Mouse (Mus musculus): Measurements from ENCODE around the gene Ythdf2.
"Not testable (repeated sequence)": the region's sequence is repeated elsewhere in the genome, so short reads cannot be mapped to it uniquely, and the experiment has no call there.

Ythdf2 gene

DNA sequence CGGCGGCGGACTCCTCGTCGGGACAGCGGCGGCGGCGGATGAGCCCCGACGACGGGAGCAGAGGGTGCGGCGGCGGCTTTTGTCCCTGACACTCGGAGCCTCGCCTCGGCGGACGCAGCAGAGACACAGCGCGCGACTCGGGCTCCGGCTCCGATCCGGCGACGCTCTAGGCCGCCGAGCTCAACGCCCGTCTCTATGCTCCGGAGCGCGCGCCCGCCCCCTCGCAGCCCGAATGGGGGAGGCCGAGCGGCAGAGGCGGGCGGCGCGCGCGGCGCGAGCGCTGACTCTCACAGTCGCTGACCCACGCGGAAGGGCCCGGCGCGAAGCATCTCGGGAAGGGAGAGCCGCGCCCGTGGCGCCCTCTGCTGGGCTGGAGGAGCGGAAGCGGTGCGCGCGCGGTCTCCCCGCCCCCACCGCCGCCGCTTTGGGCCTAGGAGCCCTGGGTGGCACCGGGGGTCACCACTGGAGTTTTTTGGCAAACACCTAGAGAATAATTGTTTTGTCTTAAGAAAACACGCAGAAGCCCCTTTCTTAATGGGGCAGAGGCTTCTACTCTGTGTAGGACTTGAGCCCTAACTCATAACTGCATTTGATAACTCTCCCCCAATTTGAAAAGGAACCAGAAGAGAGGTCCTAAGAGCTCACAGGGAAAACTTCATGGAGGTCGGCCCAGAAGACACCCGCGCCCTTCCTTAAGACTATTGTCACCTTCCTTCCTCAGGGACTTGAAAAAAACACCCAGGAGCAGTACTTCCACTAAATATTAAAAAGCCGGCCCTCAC is at the start of gene Ythdf2:
TSS of gene Ythdf2 (minus strand) at position 351 of the 782 bp plus-strand sequence.
- DNase-seq (ENCODE audit: low read depth) = peak; percentile 94

DNA sequence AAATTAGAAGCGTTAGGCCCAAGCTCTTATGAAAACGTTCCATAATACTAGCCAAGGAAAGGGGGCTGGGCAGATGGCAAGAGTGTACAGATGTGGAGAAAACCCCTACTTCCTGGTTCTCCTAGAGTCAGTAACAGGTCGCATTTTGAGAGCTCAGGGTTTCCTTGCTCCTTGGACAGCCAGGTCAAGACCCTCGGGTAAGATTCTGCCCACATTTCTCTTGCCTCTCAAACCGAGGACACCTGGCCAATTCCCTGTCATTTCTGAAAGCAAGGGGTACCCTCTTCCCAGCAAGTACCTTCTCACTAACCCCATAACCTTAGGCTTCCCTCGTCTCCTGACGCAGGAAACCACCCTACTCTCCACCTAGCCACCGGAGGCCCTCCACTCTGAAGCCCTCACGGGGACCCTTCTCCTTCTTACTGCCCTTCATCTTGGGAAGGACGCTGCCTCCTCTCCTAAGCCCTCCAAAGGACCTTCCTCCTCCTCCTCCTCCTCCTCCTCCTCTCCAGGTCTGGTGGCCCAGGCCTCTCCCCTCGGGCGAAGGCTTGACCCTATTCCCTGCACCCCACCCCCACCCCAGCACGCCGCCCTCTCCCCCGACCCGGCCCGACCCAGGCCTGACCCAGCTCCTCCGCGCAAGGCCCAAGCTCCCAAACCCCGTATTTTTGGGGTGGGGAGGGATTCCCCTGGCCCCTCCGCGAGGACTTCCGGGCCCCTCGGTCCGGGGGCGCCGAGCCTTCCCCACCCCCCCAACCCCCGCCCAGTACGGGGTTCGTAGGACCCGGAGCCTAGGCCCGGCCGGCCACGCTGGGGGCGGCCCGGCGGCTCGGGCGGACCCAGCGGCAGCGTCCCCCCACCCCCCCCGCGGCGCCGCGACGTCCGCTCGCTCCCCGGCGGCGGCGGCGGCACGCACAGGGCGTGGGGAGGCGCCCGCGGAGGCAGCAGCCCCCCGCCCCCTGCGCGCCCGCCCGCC is 48.6 kb upstream of the Ythdf2 start:
- DNase-seq (ENCODE audit: low read depth) = peak; percentile 63

DNA sequence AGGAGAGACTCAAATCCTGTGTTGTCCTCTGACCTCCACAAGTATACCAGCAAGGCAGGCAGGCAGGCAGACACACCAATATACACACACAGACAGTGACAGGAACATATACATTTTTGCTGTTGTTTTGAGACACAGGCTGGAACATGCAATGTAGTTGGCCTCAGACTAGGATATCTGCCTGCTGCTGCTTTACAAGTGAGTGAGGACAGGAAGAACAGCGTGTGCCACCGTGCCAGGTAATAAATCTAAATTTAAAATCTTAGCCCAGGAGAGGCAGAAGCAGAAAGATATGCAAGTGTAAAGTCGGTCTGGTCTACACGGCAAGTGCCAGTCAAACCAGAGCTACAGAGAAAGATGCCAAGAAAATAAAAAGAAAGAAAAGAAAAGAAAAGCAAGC is 47.1 kb upstream of the Ythdf2 start:
- no peak for DNase-seq (ENCODE audit: low read depth)

DNA sequence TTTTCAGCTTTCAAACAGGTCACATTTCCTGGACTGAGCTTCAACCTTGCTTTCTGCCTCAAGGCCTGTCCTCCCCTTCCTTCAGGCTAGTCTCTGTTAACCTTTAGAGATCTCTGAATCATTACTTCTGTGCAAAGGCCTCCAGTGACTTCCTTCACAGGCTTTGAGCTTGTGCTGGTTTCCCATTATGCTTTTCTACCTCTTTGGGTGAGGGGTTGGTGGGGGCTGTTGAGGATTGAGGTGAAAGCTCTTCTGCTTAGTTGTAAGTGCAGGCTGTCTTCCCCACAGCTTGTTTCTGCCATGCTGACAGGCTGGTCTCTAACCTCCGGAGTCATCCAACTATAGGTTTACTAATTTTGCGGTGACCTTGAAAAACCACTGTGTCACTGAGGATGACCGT is 44.3 kb upstream of the Ythdf2 start:
- DNase-seq (ENCODE audit: low read depth) = no peak

DNA sequence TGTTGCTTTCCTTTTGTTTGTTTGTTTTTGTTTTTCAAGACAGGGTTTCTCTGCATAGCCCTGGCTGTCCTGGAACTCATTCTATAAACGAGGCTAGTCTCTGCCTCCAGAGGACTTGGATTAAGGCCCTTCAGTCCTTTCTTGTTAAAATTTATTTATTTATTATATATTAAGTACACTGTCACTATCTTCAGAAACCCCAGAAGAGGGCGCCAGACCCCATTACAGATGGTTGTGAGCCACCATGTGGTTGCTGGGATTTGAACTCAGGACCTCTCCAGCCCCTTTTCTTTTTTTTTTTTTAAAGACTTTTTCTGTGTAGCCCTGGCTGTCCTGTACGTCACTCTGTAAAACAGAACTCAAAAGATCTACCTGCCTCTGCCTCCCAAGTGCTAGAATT is 42.9 kb upstream of the Ythdf2 start:
- peak; percentile 46 for DNase-seq (ENCODE audit: low read depth)

DNA sequence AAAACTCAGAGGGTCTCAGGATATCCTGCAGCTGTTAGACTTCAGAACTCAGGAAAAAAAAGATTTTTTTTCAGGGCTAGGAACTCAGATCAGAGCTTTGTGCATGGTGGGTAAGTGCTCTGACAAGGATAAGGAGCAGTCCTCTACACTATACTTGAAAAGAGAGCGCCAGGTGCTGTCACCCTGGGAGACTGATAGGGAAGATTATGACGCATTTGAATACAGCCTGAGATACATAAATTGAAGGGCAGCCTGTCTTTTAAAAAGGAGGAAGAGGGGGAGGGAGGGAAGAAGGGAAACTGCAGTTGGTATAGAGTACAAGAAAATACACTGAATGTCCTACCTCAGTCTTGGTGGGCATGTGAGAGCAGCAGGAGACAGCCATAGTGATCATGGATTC is 41.5 kb upstream of the Ythdf2 start:
- DNase-seq (ENCODE audit: low read depth) = no peak

DNA sequence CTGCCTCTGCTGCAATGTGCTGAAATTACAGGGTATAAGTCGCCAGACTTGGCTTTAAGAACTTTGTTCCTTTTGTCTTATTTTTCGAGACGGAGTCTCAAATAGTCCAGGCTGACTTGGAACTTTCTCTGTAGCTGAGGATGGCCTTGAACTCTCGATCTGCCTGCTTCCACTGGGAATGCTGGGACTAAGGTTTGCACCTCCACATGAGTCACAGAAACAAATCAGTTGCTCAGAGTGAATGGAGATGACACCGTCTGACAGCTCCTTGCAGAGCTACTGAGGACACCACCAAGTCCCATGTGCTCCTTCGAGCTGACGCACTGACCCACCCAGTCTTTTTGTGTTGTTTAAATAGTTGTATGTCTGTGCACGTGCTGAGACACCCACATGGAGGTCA is 41.0 kb upstream of the Ythdf2 start:
- no peak for DNase-seq (ENCODE audit: low read depth)

DNA sequence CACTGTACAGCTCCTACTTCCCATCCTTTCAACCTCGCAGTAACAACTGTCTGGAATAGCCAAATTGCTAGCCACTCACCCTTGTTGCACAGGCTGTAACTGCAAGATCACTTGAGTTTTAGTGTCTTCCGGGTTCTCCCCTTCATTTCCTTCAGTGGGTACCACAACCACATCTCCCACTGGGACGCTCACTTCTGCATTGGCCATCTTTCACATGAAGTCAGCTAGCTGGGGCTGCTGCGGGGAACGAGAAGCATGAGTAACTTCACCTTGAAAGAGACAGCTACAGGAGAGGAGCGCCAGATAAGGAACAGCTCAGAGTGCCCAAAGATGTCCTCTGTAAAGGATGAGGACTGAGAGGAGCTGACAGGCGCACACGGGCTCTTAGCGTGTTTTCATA is 39.5 kb upstream of the Ythdf2 start:
- DNase-seq (ENCODE audit: low read depth) = no peak

DNA sequence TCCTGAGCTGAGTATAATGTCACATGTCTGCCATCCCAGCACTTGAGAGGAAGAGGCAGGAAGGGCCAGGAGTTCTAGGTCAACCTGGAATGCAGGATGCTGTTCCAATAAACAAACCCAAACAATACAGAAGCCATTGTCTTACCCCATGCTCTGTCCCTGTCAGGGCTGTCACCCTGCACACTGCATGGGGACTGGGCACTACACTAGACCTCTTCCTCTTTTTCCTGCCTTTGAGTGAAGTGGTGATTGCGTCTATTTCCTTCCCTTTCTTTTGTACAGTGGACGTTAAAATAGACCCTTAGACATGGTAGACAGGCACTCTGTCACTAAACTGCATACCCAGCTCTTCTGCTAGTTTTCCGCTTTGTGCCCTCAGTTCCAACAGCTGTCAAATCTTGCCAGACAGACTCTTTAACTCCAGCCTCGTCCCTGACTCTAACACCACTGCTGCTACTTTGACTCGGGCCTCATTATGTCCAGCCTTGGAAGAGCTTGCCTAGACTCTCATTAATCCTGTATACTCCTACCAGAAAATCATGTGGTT is 35.4 kb upstream of the Ythdf2 start:
- DNase-seq (ENCODE audit: low read depth) = peak; percentile 73

DNA sequence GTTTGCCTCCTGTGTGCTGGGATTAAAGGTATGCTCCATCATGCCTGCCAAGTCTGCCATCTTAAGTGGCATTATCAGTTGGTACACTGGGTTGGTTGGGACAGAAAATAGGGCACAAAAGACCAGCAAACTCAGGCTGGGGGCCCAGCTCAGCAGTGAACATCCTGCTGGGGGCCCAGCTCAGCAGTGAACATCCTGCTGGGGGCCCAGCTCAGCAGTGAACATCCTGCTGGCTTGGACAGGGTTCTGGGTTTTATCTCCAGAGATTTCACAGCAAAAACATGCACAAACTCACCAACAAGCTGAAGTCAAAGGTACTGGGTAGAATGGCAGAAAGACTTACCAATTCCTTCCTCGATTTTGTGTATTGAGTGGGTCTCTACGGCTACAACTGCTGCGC is 33.5 kb upstream of the Ythdf2 start:
- DNase-seq (ENCODE audit: low read depth) = no peak

DNA sequence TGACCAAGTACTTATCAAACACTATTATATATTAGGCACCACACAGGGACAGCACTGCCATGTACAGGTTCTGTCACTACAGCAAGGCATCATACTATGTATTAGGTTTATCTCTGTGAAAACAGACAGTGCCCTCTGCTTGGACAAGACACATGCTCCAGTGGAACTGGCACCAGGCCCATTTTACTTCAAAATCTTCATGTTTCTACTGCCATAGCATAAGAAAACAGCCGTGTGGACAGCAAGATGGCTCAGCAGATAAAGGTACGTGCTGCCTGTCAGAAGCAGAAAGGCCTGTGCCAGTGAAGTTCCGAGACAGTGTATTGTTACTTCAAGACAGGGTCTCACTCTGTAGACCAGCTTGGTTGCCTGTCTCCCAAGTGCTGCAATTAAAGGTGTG is 29.1 kb upstream of the Ythdf2 start:
- DNase-seq (ENCODE audit: low read depth) = no peak

DNA sequence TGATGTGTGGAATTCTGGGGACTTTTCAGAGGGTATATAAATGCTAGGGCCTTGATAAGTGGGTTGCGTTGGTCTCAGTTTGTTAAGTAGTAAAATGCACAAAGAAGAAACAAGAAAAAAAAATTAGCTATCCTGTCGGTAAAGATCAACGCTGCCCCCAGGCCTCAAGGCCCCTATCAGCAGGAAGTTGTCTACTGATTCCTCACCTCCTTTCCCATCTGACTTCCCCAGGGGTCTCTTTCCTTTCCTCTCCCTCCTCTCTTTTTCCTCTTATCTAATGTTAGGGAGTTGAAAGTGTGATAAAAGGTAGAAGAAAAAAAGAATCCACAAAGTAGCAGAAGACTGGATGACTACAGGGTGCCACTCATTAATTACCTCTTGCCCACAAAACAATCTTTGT is 28.3 kb upstream of the Ythdf2 start:
- DNase-seq (ENCODE audit: low read depth) = no peak

DNA sequence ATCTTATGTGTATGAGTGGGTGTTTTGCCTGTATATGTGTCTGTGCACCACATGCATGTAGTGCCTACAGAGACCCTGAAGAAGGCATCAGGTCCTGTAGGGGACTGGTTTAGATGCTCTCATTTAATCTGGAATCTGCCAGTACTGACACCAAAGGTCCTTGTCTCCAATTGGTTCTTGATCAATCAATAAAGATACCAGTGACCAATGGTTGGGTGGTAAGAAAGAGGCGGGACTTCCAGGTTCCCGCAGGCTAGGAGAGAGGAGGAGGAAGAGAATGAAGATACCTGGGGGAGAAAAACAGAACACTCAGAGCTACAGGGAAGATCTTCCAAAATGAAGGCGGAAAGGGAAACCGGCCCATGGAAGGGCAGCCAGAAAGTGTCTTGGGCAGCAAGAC is 26.3 kb upstream of the Ythdf2 start:
- DNase-seq (ENCODE audit: low read depth) = no peak

DNA sequence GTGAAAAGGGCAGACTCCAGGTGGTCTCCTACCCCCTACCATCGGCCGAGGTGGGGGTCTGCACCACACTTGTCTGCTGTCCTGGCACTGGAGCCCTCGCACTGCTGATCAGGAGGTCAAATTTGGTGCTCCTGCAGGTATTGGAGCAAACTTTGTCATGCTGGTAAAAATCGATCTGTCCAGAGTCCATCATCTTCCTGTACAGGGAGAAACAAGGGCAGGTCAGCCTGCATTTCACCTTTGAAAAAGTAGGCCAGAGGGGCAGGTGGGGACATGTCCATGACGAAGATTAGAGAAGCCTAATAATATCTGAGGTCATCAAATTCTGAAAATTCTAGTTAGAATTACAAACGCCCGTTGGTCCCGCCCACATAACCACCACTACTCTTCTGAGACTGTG is 22.6 kb upstream of the Ythdf2 start:
- no peak for DNase-seq (ENCODE audit: low read depth)

DNA sequence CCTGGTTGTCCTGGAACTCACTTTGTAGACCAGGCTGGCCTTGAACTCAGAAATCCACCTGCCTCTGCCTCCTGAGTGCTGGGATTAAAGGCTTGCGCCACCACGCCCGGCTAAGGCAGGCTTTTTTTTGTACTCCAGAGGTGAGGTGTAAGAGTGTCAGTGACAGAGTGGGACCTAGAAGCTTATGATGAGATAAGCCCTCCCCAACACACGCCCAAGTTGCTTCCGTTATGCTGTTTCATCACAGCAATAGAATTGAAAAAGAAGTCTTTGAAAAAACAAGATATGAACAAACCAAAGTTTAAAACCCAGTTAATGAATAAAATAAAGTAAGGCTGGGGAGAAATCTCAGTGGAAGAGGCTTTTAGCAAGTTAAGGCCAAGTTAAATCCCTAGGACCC is 18.3 kb upstream of the Ythdf2 start:
- no peak for DNase-seq (ENCODE audit: low read depth)

DNA sequence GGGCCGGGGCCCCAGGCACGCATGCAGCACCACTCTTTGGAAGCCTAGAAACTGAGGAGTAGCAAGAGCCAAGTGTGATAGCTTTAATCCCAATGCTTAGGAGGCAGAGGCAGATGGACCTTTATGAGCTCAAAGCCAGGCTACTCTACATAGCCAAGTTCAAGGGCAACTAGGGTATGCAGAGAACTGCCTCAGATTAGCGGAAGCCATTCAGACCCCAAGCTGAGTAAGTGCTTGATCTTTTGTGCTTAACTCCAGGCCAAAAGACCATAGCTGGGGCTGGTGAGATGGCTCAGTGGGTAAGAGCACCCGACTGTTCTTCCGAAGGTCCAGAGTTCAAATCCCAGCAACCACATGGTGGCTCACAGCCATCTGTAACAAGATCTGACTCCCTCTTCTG is 9.9 kb upstream of the Ythdf2 start:
- not testable (repeated sequence) for DNase-seq (ENCODE audit: low read depth)

DNA sequence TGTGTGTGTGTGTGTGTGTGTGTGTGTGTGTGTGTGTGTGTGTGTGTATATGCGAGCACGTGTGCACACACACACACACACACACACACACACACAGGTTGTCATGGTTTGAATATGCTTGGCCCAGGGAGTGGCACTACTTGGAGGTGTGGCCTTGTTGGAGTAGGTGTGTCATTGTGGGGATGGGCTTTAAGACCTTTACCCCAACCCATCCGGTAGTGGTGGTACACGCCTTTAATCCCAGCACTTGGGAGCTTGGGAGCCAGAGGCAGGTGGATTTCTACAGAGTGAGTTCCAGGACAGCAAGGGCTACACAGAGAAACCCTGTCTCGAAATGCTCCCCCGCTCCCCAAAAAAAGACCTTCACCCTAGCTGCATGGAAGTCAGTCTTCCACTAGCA is 6.3 kb upstream of the Ythdf2 start:
- DNase-seq (ENCODE audit: low read depth) = not testable (repeated sequence)

DNA sequence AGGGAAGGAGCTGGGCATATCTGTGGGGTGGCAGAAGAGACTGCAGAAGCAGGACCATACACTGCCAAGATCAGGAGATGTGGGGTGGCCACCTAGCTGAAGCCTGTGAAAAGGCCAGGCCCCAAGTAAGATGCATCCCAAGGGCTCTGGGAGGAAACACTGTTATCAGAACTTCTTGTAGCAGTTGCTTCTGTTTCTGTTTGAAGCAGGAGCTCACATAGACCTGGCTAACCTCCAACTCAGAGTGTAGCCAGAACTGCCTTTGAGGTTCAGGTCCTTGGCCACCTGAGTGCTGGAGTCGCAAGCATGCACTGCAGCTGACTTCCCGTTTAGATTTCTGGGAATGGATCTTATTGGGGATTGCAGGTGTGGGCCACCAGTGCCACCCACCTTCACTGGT is 5.7 kb upstream of the Ythdf2 start:
- no peak for DNase-seq (ENCODE audit: low read depth)

DNA sequence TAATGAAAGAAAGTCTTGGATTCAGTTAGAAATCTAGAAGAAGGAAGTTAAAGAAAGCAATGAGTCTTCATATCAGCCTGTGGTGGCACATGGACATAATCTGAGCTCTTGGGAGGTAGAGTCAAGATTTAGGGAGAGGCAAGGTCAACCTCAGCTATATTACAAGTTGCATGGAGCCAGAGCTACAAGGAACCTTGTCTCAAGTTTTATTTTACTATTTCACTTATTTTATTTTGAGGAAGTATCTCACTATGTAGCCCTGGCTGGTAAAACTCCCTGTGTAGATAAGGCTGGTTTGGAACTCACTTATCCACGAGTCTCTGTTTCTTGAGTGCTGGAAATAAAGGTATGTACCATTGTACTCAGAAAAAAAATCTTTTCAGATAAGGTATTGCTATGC is 4.5 kb upstream of the Ythdf2 start:
- DNase-seq (ENCODE audit: low read depth) = no peak

DNA sequence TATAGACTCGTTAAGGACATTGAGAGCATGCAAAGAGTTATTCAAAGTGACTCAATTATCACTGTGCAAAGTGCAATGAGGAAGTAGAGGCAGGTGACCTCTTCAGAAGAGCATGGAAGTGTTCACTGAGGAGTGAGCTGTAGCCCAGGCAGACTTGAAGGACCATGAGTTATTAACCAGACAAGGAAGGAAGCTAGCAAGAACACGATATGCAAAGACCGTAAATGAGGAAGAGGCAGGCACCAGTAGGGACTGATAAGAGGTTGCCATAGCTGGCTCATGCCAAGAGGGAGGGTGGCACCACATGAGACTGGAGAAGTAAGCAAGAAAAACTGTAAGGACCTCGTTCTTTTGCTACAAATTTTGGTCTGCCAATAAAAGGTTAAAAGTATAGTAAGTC is 2.7 kb upstream of the Ythdf2 start:
- peak; percentile 89 for DNase-seq (ENCODE audit: low read depth)

DNA sequence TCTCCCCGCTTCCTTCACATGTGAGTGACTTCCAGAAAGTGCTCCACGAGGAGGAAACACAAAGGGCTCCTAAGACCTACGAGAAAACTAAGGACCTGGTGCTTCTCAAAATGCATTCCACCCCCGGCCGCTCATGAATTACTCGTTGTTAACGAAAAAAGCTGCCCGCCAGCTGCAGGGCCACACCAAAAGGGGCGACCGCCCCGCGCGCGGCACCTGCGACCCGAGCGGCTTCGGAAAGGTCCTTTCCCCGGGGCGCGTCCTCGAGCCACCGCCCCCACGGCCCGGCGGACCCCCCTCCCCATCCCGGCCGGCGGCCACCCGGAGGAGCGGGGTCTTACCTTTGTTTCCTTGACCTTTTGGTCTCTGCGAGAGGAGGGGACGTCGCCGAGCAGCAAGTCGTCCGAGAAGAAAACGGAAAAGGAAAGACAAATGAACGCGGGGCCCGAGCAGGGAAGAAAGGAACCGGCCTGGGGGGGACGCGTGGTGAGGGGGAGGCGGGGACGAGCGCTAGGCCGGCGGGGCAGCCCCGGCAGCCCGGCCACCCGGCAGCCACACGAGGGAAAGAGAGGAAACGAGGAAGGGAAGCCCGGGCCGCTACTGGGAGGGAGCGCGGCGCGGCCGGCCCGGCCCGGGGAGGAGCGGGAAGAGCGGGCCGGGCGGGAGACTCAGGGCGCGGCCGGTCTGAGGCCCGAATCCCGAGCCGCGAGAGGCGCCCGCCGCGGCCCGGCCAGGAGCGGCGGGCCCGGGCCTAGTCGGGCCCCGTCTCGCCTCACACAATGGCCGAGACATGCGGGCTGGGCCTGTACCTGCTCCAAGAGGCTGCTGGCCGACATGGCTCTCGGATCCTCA is 786 bp downstream of the Ythdf2 start:
- DNase-seq (ENCODE audit: low read depth) = no peak

DNA sequence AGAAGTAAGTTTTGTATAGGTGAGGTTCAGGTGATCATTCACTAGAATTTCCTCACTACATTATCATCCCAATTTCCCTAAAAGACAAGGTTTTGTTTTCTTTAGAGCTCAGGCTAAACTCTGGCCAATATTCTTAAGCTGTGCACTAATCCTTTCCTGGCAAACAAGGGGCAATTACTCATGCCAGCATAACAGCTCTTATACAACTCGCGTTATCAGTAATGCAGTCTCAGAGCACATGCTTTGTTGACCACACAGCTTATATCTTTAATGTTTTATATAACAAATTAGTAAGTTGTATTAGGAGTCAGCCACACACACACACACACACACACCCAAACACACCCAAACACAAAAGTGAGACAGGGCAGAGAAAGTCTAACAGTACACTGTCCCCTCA is 1.8 kb downstream of the Ythdf2 start:
- peak; percentile 51 for DNase-seq (ENCODE audit: low read depth)
